Mouse (Mus musculus) ovary, adult 18-20 months (tissue): ENCODE results near the gene Klhl23.
A peak's percentile ranks its signal among the peaks of the same experiment; 100 is the strongest.

Experiments
- DNase-seq: peaks from one replicate; pipeline ENCODE4 v3.0.0; 2022; ENCODE audit warnings: low spot score, mixed read lengths

The Klhl23 gene

DNA sequence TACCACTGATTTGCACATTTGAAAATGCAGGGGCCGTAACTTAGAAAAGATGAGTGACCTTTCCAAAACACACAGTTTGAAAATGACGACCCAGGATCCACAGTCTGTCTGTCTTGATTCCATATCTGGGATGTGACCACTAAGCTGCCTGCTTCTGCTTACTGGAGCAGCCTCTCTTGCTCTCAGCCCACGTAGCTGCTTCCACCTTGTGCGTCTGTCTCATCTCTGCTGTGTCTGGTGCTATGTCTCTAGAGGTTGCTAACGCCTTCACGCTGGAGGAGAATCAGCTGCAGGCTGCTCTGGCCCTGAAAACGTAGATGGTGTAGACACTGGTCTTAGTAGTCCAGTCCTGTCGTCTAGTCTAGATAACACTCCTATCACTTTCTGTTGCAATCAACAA is 8.4 kb downstream of the Klhl23 start:
- DNase-seq = no peak

DNA sequence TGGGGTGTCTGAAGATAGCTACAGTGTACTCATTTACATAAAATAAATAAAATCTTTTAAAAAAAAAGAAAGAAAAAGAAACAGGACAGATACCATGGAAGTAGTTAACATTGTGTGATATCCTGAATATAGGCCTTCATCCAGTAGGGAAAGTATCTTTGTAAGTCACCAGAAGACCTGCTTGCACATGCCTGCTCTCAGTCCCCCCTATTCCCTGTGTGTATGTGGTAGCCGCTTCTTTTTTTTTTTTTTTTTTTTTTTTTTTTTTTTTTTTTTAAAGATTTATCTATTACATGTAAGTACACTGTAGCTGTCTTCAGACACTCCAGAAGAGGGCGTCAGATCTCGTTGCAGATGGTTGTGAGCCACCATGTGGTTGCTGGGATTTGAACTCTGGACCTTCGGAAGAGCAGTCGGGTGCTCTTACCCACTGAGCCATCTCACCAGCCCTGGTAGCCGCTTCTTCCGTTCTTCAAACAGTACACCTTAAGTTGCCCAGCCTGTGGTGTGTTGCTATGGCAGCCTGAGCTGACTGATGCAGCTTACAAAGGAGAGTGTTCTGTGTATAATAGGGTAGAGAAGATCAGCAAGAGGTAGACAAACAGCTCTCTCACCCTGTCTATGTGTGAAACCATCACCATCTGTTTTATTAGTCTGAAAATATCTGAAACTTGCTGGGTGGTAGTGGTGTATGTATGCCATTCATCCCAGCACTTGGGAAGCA is 15.7 kb downstream of the Klhl23 start:
- no peak for DNase-seq

DNA sequence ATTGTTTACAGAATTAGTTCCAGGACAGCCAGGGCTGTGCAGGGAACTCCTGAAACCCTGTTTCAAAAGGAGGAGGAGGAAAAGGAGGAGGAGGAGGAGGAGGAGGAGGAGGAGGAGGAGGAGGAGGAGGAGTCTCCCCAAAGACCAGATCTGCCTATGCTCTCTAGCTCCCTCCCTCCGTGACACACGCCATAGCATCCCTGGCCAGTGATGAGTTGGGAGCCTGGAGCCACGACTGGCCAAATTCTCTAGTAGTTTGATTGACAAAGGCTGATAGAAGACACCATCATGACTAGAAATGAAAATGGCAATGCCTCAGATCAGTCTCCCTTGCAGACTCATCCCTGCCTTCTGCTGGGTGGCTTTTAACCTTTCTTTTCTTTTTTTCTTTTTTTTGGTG is 16.3 kb downstream of the Klhl23 start:
- no peak for DNase-seq

DNA sequence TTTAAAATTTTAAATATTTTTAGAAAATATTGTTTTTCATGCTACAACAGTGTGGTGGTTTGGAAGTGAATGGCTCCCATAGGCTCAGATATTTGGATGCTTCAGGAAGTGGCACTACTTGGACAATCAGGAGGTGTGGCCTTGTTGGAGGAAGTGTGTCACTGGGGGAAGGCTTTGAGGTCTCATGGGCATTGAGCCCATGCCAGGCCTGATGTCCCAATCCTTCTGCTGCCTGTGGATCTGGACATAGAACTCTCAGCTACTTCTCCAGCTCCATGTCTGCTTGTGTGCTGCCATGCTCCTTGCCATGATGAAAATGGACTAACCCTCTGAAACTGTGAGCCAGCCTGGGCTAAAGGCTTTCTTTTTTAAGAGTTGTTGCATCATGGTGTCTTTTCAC is 17.0 kb downstream of the Klhl23 start:
- no peak for DNase-seq

DNA sequence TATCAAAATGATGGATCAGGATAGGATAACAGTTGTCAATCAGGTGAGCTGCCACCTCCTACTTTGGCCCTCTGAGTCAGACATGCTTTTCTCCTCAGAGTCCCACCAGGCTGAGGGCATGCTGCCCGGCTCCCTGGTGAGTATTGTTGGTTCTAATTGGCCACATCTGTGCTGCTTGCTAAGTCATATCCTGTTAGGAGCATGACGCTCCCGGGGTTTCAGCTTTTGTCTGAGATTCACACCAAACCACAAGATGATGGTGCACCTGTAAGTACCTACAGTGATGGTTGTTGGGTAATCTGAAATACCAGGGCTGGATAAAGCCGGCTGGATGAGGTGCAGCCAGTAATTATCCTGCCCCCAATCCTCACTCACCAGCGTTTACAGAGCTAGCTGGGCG is 18.5 kb downstream of the Klhl23 start:
- DNase-seq = no peak

DNA sequence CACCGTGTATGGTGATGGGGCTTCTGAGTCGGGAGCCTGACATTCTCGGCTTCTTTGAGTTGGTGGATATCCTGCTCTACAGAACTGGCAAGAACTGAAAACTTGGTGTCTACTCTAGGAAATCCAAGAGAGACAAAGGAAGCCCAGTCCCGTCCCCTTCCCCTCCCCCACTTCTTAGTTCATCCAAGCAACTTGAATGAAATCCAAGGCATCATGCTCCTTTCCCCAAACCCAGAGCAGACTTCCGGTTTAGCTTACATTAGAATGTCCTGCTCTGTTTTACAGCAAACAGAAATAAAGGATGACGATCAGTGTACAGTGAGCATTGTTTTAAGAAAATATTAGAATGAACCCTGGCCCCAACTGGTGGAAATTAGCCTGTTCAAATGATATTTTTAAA is 27.5 kb downstream of the Klhl23 start:
- no peak for DNase-seq

DNA sequence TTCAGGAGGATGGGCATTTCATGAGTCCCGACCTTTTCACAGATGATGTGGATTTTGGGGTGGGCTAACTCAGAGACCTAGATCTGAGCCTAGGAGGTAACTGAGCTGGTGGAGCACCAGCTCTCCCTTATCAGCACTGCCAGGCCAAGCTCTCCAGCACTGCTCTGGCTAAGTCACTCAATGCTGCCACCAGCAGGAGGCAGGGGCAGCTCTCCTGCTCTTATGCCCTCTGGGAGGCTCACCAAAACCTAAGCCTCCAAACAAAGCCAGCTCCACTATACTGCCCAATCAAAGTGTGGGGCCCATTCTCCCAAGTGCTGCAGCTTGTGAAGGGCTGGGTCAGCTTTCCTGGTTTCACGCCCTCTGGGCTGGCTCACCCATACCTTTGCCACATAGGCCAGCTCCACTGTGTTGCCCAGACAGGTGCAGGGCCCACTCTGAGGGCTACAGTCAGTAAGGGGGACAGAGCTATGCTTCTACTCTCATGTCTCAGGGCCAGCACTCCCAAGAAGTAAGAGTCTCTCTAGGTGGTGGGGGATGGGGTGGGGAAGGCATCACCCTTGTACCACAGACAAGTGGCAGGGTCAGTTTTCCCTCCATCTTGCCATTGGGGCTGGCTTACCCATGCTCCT is 29.8 kb downstream of the Klhl23 start:
- DNase-seq = no peak

DNA sequence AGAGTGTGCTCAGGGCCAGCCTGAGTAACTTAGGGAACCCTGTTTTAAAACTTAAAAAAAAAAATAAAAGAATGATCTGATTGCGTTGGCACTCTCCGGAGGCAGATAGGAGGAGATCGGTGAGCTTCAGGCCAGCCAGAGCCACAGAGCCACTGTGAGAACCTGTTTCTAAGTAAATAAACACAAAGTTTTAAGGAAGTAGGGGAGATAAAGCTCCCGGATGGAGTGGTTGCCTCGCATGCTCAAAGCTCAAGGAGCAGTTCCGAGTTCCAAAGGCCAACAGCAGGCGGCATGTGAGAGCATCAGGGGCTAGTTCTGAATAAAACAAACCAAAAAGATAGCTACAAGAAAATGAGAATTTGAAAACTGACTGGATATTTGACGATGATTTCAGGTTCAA is 34.6 kb downstream of the Klhl23 start:
- no peak for DNase-seq

DNA sequence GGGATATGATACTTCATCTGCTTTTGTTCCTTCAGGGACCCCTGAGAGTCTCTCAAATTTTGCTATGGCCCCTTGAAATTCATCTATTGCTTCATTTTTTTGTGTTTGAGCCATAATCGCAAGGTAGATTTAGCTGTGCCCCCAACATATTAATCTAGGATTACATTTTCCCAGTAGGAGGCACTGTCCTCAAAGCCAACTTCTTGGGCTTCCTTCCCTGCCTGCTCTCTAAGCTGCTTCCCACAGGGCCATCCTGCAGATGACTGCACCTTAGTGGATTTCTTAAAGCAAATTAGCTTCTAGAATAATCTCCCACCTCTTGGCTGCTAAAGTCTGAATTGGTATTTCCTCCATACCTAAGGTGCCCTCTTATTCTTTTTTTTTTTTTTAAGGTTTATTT is 36.1 kb downstream of the Klhl23 start:
- no peak for DNase-seq

DNA sequence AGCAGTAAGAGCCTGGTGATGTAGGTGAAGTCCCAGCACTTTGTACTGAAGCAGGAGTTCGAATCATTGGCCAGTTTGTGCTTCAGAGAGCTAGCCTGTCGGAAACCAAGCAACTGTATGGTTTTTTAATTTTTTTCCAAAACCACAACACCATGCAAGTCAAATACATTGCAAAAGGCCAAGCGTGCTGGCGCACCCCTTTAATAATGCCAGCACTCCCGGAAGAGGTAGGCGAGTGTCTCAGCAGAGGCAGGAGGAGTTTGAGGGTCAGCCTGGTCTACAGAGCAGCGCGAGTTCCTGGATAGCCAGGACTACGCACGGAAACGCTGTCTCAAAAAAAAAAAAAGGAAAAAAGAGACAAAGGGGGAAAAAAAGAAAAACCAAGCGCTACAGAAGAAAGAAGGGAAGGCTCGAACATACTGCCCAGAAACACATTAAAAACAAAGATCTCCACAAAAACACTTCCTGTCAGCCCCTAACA is 39.3 kb downstream of the Klhl23 start:
- no peak for DNase-seq

DNA sequence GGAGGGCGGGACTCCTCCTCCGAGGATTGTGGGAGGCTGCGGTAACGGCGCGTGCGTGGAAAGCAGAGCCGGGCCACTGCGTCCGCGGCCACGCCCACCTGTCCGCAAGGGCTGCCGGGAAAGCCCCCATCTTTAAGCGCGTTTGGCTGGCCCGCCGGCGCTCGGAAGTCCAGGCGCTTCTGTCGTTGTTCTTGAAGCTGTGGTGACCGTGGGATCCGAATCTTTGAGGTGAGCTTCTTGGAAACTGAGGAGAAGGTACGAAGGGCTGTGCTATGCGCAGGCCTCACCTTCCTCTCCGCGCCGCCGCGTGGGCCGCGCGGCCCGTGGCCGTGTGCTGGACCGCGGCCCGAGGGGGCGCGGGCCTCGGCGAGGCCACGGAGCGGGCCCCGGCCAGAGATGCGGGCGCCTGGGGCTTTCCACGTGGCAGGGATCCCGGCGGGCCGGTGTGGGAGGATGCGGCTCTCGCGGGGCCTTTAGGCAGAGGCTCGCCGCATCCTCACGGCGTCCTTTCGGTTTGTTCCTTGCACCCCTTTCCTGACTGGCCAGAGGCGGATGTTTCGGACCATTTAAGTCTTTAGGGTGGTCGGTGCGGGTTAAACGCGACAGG is 39.8 kb downstream of the Klhl23 start, which contains the start of gene Ssb:
TSS of gene Ssb (plus strand) at position 78 of the 607 bp plus-strand sequence.
- peak; percentile 88 for DNase-seq

DNA sequence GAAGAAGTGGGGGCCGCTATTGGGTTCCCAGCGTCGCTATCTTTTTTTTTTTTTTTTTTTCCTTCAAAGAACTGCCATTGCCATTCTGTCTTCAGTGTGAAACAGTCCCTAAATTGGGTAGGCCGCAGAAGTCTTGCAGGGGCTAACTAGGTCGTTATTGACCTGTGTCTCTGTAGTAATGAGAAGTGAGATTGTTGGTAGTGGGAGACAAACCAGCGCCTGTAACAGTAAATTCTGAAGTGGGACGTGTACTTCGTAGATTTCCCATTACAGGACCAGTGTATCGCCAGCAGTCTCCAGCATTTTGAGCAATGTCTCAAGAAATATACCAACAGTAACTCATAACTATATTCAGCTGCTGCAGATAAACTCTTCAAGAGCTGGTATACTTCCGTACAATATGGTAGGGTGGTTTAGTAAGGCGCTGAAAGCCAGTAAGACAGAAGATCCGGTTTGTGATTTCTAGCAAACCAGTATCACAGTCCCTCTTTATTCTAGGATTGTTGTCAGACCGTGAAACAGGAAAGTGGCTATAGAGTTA is 40.4 kb downstream of the Klhl23 start:
- no peak for DNase-seq

DNA sequence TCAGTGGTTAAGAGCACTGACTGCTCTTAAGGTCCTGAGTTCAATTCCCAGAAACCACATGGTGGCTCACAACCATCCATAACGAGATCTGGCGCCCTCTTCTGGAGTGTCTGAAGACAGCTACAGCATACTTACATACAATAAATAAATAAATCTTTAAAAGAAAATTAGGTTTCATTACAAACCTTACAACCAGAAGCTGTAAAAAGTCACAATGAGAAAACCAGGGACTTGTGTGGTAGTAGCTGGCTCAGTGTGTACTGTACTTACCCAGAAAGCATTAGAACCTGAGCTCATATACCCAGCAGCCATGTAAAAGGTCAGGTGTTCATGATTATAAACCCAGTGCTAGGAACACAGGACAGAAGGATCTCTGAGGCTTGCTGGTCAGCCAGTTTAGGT is 62.2 kb downstream of the Klhl23 start:
- DNase-seq = no peak

DNA sequence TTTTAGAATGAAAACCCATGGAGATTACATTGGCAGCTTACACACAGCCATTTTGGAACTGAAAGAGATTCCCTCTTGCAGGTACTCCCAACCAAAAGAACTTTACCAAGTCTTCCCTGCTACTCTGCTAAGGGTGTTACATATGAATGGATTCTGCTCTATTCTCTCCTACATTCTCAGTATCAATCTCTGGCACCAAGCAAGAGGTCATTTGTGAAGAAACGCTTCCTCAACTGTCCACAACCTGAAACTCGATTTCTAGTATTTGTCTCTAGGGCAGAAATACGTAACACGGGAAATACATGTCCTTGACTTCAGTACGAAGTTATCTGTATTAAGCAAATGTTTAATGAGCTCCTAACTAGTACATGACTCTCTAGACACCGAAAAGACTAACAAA is 62.8 kb downstream of the Klhl23 start:
- DNase-seq = no peak

DNA sequence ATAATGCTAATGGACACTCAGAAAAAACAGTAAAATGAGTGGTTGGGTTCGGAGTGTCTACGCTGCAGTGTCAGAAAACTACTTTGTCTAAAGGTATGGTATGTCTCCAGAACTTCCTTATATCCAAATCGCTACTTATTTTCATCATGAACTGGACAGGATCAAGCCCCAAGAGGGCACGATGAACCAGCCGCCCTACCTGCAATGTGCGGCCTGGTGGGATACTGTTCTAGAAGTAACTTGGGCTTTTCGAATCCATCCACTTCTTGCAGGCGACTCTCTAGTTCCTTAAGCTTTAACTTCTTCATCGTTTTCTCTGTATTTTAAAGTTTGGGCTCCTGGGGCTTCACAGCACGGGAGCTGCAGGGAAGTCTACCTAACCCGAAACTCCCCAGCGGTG is 63.3 kb downstream of the Klhl23 start:
- DNase-seq = no peak

DNA sequence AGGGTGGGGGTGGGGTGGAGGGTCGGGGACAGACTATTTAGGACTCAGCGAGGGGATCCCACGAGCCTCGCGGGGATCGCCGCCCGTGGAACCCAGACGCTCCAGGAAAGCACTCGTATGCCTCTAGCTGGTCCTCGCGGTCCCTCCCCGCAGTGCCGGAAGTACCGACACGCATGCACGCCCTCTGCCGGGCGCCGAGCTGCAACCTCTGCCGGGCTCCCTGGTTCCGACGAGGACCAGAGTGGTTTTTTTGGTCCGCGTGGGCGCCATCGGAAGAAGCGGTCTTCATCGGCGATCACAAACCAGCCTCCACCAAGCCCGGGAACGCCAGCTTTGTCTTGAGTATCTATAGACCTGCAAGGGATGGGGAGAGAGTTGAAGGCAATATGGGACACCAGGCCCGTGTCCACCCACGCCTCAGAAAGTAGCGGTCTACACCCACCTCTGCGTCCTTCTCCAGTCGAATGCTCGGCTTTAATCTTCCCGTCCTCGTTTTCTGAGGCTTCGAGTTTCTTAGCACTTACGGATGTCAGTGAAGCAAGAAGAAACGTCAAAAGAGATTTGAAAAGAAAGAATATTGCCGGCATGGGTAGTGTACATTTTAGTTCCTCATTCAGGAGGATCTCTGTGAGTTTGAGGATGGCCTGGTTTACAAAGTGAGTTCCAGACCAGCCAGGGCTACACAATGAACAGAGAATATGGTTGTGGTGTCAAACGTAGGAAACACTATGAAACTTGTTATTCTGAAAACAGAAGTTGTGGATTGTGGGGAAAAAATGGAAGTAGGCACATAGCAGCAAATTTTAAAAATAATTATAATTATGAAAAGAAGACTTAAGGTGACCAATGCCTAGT is 63.9 kb downstream of the Klhl23 start, which contains the start of gene Mettl5:
TSS of gene Mettl5 (minus strand) at position 165 of the 855 bp plus-strand sequence.
- peak; percentile 70 for DNase-seq
